Comparison of ENCODE assay signal across 8 mouse cellular contexts in genomic region chrX:95195363-95196103, GRCm38 (mm10). TPM values are rescaled to one million over a fixed set of nuclear protein-coding genes. Genes with fewer than 3 reads are reported as not detected.
DNase-seq lines count a peak whose midpoint lies in the region; ATAC-seq and TF ChIP-seq lines count a peak whose summit lies in the region.

No protein-coding gene starts in this region.

- no peak for TF ChIP-seq CTCF in heart, postnatal 0 days (IDR thresholded peaks at IDR 0.05; ENCODE audit: low read depth)

- H3K9ac ChIP-seq in heart, embryonic 16.5 days (ENCODE audit: low read length): peak overlapping the region; percentile 78
- H3K9ac ChIP-seq in heart, postnatal 0 days (replicated peaks; ENCODE audit: low read depth, low read length): peak overlapping the region; percentile 66; the same call in 1 of the 2 replicates
- peak overlapping the region; percentile 64 for H3K9ac ChIP-seq in midbrain, embryonic 13.5 days (replicated peaks)

- no peaks in the 10 kb centered on the region for H3K9me3 ChIP-seq in heart, embryonic 16.5 days (replicated peaks; ENCODE audit: control insufficient read depth, low read length)
- H3K9me3 ChIP-seq in heart, postnatal 0 days (replicated peaks; ENCODE audit: control insufficient read depth, low read length): no peaks in the 10 kb centered on the region
- no peaks in the 10 kb centered on the region for H3K9me3 ChIP-seq in midbrain, embryonic 13.5 days

- 32% methylated on average over 3 of the region's 3 CpGs for WGBS in heart, embryonic 16.5 days
- 40% methylated on average over 3 of the region's 3 CpGs for WGBS in heart, postnatal 0 days
- WGBS in midbrain, embryonic 13.5 days: 41% methylated on average over 3 of the region's 3 CpGs

- H3K4me3 ChIP-seq in heart, embryonic 16.5 days (ENCODE audit: low read length): peak overlapping the region; percentile 59
- peak overlapping the region; percentile 56 for H3K4me3 ChIP-seq in heart, postnatal 0 days (ENCODE audit: low read depth, low read length)
- H3K4me3 ChIP-seq in midbrain, embryonic 13.5 days (replicated peaks): peak overlapping the region; percentile 46

- H3K4me2 ChIP-seq in heart, embryonic 16.5 days (ENCODE audit: low read depth, low read length): peak overlapping the region; percentile 67
- peak overlapping the region; percentile 67 for H3K4me2 ChIP-seq in heart, postnatal 0 days (ENCODE audit: low read depth, low read length)
- peak overlapping the region; percentile 59 for H3K4me2 ChIP-seq in midbrain, embryonic 13.5 days (replicated peaks)

- no peak for DNase-seq in heart, adult 8-10 months (ENCODE audit: low spot score)
- DNase-seq in cerebellum, adult 18-20 months: peak; percentile 34 to 36
- no peak for DNase-seq in heart, postnatal 0 days (ENCODE audit: low spot score)
- DNase-seq in thymus, adult 18-20 months: no peak
- DNase-seq in embryo, embryonic 10.5 days (ENCODE audit: low spot score): no peak
- DNase-seq in MN1 (ENCODE audit: low spot score): no peak

- H3K36me3 ChIP-seq in heart, embryonic 16.5 days (ENCODE audit: control insufficient read depth, insufficient read depth): no peaks in the 10 kb centered on the region
- H3K36me3 ChIP-seq in heart, postnatal 0 days (replicated peaks; ENCODE audit: control insufficient read depth, insufficient read depth, low read length): no peaks in the 10 kb centered on the region
- no peaks in the 10 kb centered on the region for H3K36me3 ChIP-seq in midbrain, embryonic 13.5 days

- H3K27ac ChIP-seq in heart, embryonic 16.5 days (ENCODE audit: low read length): no peak overlapping the region
- no peak overlapping the region for H3K27ac ChIP-seq in heart, postnatal 0 days (ENCODE audit: low read depth)
- H3K27ac ChIP-seq in midbrain, embryonic 13.5 days: peak overlapping the region; percentile 71

- no peak for TF ChIP-seq EP300 in heart, postnatal 0 days (IDR thresholded peaks at IDR 0.05; ENCODE audit: low read depth)

- ATAC-seq in heart, embryonic 16.5 days (replicated peaks; ENCODE audit: extremely low read depth, insufficient read depth, low FRiP score): no peak
- no peak for ATAC-seq in heart, postnatal 0 days (ENCODE audit: insufficient read depth, low read depth)
- peak; percentile 53; the same call in 1 of the 2 replicates for ATAC-seq in midbrain, embryonic 13.5 days

- no peaks in the 10 kb centered on the region for H3K4me1 ChIP-seq in heart, embryonic 16.5 days (ENCODE audit: control insufficient read depth, insufficient read depth, low read length)
- H3K4me1 ChIP-seq in heart, postnatal 0 days (ENCODE audit: control insufficient read depth, insufficient read depth): no peaks in the 10 kb centered on the region
- no peaks in the 10 kb centered on the region for H3K4me1 ChIP-seq in midbrain, embryonic 13.5 days (replicated peaks)

- no peaks in the 10 kb centered on the region for H3K27me3 ChIP-seq in heart, embryonic 16.5 days (ENCODE audit: control insufficient read depth, insufficient read depth, low read length)
- no peaks in the 10 kb centered on the region for H3K27me3 ChIP-seq in heart, postnatal 0 days (ENCODE audit: control insufficient read depth, insufficient read depth, low read length)
- no peaks in the 10 kb centered on the region; the same call in 1 of the 2 replicates for H3K27me3 ChIP-seq in midbrain, embryonic 13.5 days

RNA-seq across cellular contexts. Expression of gene Arhgef9, which starts 1.1 kb away (rescaled TPM):
- polyA plus RNA-seq in heart, embryonic 16.5 days (2015; fragmentation: Nextera tagmentation; extraction: Ambion mirVana): 10.5 and 11.5 TPM in 2 replicates
- 10 to 100 TPM; 13.1 to 23.2 (median 15.3) TPM for total RNA-seq in heart, adult 8-10 months (2022)
- total RNA-seq in heart, postnatal 0 days (2014; rRNA removed; ENCODE audit: low replicate concordance): 16.1 and 32.1 TPM in 2 replicates
- polyA plus RNA-seq in heart, postnatal 0 days (2015; fragmentation: Nextera tagmentation; extraction: Ambion mirVana): 11.6 and 11.8 TPM in 2 replicates
- 38.9 and 39.1 TPM in 2 replicates for polyA plus RNA-seq in midbrain, embryonic 13.5 days (2015; fragmentation: Nextera tagmentation; extraction: Ambion mirVana)

Comparison
In these comparisons a context has a peak if more than half of its experiments do, and no peak if none do; other contexts are left out.
1. DNase-seq: peak in cerebellum, adult 18-20 months (2 of 2); none in heart, adult 8-10 months (single experiment), heart, postnatal 0 days (single experiment), thymus, adult 18-20 months (0 of 2), embryo, embryonic 10.5 days (single experiment) and MN1 (single experiment).
2. Peak in every context shown above with its lines, with median percentiles within 50 percentile points of each other: H3K4me2 ChIP-seq, H3K4me3 ChIP-seq and H3K9ac ChIP-seq.